Mouse (Mus musculus) liver, adult (tissue): ENCODE data around the gene Kif26b.

Source experiments
- GATA4 ChIP-seq: IDR thresholded peaks from 2 replicates; pipeline ENCODE4 v1.6.1; 2014; ENCODE audit warnings: mild to moderate bottlenecking, low read length; ENCODE audit not compliant: insufficient replicate concordance

Gene Kif26b

GRCm38 (mm10) chr1:178621301-178621700 is 92.4 kb downstream of the Kif26b start:
- no peak for TF ChIP-seq GATA4

- TF ChIP-seq GATA4: no peak
Measured at GRCm38 (mm10) chr1:178623889-178624288, 95.0 kb downstream of the Kif26b start.

- TF ChIP-seq GATA4: no peak
Measured at GRCm38 (mm10) chr1:178626961-178627381, 98.0 kb downstream of the Kif26b start.

- TF ChIP-seq GATA4: no peak
Measured at GRCm38 (mm10) chr1:178630042-178630441, 101.1 kb downstream of the Kif26b start.

- TF ChIP-seq GATA4: no peak
Measured at GRCm38 (mm10) chr1:178631863-178632262, 102.9 kb downstream of the Kif26b start.

- TF ChIP-seq GATA4: no peak
Measured at GRCm38 (mm10) chr1:178634359-178635085, 105.6 kb downstream of the Kif26b start.

- no peak for TF ChIP-seq GATA4
Measured at GRCm38 (mm10) chr1:178635470-178635869, 106.5 kb downstream of the Kif26b start.

GRCm38 (mm10) chr1:178637293-178637692 is 108.4 kb downstream of the Kif26b start:
- TF ChIP-seq GATA4: no peak

- TF ChIP-seq GATA4: no peak
Measured at GRCm38 (mm10) chr1:178639951-178640350, 111.0 kb downstream of the Kif26b start.

- no peak for TF ChIP-seq GATA4
Measured at GRCm38 (mm10) chr1:178640719-178641455, 112.0 kb downstream of the Kif26b start.

- no peak for TF ChIP-seq GATA4
Measured at GRCm38 (mm10) chr1:178641788-178642187, 112.9 kb downstream of the Kif26b start.

- no peak for TF ChIP-seq GATA4
Measured at GRCm38 (mm10) chr1:178644954-178645353, 116.0 kb downstream of the Kif26b start.

- TF ChIP-seq GATA4: no peak
Measured at GRCm38 (mm10) chr1:178646589-178646988, 117.7 kb downstream of the Kif26b start.

GRCm38 (mm10) chr1:178655525-178655924 is 126.6 kb downstream of the Kif26b start:
- no peak for TF ChIP-seq GATA4

- no peak for TF ChIP-seq GATA4
Measured at GRCm38 (mm10) chr1:178661035-178661434, 132.1 kb downstream of the Kif26b start.

GRCm38 (mm10) chr1:178661556-178661955 is 132.6 kb downstream of the Kif26b start:
- TF ChIP-seq GATA4: no peak
